Mouse (Mus musculus) right cerebral cortex, postnatal 10 days (tissue): Measurements from ENCODE around the gene Chrm4.

Source experiments
- DNase-seq, 2 experiments: peaks; one replicate each; pipeline ENCODE4 v3.0.0; 2021; ENCODE audit warnings: low spot score in 2 of 2

Gene Chrm4

DNA sequence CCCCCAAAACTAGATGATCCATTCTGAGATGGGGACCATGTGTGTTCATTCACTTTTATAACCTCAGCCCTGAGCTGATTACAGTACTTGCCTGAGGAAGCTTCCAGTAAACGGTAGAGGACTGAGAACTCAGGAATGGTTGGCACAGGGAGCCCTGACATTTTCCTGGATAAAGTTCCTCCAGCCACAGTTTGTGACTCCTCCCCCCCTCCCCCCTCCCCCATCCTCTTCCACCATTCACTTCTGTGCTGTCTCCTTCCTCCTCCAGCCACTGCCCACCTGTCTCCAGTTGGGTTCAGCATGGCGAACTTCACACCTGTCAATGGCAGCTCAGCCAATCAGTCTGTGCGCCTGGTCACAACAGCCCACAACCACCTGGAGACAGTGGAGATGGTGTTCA, at the start of gene Chrm4:
Chrm4 (plus strand) TSS at position 301 of the 400 bp plus-strand sequence.
- DNase-seq, result no peak

DNA sequence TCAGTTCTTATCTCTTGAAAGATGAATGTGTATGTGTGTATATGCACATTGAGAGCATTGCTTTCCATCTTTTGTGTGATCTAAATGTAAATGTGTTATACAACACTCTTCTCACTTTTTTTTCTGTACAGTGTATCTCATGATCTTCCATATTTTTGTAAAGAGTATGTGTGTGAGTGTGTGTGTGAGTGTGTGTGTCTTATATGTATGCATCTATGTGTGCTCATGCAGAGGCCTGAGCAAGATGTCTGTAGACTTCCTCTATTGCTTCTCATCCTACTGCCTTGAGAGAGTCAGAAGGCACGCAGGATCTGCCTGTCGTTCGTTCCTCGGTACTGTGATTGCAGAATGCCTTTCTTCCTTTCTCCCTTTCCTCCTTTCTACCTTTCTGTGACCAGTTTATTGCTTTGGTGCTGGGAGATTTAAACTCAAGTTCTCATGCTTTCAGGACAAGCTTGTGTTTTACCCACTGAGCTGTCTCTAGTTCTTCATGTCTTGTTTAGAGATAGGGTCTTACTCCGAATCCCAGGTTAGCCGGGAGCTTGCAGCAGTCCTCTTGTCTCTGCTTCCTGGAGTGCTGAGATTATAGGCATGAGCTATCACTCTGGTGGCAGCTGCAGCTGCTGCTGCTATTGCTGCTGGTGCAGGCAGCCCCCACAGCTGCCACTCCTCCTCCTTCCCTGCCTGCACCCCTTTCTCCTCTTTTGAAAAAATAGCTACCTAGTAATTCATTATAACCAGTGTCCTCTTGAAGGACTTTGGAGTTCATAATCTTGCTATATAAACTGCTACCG, 48.5 kb upstream of the Chrm4 start:
- DNase-seq, result peak in 1 of 2 experiments; percentile 37

DNA sequence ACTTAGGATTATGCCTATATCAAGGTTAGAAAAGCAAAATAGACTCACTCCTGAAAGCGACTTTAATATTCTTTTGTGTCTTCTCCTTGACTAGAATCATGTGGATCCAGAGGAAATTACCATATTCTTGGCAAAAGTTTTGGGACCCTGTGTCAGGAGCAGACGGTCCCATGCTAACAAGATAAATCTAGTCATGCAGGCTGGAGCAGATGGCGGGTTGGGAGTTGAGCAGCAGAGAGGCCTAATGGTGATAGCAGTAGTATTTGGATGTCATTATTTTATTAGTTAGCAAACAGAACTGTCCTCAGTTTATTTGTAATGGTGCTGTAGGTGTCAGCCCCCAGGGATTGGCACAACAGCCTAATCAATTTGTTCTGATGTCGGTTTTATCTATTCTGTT, 43.1 kb upstream of the Chrm4 start:
- no peak for DNase-seq

DNA sequence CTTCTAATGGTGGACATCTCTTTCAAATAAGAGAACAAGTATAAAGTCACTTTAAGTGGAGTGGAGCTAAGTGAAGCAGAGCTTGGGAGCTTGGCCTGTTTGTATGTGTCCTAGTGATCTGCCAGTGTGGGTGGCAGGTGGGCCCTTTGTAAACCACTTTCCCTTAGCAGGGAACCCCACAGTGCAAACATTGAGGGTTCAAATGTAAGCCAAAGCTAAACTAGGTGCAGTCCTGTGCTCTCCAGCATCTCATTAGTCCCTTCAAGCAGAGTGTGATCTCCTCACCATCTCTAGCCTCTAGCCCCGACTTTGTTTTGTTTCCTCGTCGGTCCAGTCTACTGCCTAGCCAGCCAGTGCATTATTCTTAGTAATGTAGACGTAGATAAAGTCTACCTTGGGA, 42.4 kb upstream of the Chrm4 start:
- DNase-seq, result no peak

DNA sequence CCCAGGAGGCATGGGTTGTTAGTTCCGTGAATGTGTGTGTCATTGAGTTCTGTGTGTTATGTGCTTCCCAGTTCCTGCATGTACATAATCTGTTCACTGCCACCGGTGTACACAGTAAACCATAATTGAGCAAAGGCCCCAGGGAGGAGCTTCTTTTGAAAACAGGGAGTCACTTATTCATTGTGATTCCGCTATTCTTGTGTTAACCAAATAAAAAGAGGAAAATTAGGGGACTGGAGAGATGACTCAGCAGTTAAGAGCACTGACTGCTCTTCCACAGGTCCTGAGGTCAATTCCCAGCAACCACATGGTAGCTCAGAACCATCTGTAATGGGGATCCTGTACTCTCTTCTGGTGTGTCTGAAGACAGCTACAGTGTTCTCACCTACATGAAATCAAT, 32.3 kb upstream of the Chrm4 start:
- DNase-seq, result no peak

DNA sequence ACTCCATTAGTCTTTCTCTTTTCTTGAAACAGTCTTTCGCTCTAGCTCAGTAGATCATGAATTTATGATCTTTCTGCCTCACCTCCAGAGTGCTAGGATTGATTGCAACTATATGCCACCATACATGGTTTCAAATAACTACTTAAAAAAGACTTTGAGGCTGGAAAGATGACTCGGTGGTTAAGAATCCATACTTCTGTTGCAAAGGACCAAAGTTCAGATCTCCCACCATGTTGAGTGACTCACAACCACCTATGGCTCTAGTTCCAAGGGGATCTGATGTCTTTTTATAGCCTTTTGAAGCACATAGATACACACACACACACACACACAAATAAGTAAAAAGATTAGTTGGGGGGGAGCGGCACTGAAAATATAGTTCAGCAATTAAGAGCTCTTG, 31.6 kb upstream of the Chrm4 start:
- DNase-seq, result no peak

DNA sequence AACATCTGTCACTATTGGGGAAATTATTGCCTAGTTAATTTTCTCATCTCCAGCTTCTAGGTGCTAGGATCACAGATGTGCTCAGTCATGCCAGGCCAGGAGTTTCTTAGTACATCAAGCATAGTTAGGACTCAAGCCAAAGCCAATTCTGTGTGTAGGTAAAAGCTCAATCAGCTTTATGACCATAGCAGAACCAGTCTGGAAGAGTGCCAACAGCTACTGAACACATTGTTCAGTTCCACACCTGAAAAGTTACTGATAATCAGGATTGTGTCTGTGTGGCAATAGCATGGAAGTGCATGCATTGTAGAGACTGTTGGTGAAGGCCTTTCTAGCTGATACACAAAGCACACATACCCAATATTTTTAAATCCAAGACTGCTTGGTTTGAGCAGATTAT, 29.1 kb upstream of the Chrm4 start:
- DNase-seq, result no peak

DNA sequence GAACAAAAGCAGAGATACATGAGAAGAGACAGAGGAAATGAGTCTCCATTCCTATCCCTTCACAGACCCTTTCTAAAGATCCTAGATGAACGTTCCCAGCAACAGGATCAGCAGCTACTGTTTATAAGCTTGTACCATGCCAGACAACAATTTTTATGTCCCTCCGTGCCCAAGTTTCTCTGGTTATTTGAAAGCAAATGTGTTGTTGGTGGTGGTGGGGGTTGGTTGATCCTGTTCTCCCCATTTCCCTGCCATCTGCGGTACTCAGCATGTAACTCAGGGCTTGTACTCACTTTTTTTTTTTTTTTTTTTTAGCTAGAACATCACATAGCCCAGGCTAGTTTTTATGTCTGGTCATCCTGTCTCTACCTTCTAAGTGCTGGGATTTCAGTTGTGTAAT, 27.9 kb upstream of the Chrm4 start:
- no peak for DNase-seq

DNA sequence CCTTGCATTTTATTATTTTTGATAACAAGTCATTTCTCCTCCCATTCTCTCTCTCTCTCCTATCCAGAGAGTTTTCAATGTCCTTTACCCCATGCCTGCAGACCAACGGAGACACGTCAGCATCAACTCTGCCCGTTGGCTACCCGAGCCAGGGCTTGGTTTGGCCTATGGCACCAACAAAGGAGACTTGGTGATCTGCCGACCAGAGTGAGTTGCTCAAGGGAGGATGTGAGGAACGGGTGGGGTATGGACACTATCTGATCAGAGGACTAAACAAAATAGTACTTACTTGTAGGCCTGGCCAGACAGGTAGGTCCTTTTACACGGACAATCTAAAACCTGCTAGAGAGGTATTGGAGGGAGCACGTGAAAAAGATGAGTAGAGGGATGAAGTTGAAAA, 26.6 kb upstream of the Chrm4 start:
- DNase-seq, result no peak

DNA sequence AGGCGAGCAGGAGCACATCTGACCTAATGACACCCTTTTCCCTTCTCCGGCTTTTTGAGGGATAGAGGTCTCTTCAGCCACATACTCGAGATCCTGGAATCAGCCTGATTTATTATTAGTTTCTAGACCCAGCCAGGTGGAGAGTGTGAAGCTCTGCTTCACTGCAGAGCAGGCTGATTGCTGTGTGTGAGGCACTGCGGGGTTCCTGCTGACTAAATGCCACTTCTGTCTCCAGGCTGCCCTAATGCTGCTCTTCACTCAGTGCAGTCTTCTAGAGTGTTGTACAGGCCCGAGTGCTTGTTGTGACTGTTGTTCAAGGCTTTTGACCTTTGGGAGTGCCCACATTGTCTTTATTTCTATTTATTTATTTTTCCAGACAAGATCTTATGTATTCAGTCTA, 24.7 kb upstream of the Chrm4 start:
- DNase-seq, result no peak

DNA sequence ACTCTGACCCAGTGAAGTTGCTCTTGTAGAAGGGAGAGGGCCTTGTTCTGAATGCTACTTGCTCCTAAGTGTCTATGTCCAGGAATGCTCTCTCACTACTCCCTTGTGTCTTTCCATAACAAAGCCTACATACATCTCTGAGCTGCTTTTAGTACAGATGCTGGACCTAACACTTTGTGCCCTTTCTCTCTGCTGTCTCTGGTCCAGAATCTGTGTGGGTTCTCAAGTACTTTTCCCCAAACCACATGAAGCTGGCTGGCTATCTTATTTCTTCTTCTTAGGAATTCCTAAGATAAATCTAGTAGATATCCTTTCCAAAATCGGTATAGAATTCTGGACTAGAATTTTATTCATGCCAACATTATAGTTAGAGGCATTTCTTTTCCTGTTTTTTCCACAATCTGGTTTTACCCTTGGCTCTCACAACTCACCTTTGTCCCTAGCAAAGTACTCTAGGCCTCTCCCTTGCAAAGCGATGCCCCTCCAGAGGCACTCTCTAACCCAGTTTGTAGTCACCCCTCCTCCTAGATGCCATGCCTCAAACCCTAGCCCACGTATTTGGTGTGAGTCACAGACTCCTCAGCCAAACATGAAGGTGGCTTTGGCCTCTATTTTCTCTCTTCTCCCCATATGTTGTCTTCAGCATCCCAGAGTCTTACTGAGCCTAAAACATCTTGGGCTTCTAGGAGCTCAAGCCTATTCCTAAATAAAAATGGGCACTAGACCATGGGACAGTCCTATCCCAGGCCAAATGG, 23.7 kb upstream of the Chrm4 start:
- DNase-seq, result no peak

DNA sequence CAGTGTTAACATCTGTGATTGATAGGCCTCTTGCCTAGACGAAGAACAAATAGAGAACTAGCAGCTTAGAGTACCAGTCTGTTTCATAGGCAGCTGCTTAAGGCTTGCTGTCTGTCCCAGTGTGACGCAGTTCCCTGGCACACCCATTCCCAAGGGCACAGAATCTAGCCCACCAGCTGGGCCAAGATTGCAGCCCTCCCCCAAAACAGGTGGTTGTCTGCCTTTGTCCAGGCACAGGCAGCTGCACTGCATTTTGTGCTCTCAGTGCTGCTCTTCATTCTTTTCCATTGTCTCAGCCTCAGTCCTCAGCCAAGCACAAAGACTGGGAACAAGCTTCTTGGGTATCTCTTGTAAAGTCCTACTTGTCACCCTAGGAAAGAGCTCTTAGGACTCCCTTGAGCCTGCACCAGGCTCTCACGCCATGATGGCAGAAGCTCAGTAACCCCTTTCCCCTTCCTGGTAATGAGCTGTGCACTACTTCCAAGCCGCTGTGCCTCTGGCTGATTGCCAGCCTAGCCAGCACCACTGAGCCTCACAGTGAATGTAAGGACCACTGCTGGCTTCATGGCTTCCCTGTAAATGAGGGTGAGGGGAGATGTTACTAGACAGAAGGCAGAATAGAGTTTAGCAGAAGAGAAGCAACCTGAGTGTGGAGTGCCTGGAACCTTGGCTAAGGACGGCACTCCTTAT, 22.3 kb upstream of the Chrm4 start:
- DNase-seq, result peak; percentile 66 to 80

DNA sequence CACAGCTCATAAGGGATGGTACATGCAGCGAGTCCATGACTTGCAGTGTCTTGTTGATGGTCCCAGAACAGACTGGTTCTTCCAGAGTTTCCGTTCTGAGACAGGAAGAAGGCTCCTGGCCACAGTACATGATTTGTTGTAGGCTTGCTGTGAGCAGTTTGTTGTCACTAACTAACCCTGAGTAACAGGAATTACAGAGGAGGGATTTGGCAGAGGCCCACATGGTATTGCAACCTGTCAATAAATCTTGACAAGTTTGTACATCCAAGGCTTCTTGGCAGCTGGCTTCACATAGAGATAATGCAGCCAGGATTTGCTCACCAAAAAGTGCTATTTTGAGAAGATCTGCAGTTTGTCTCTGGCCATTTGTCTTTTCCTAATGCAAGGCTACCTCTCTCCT, 20.9 kb upstream of the Chrm4 start:
- no peak for DNase-seq

DNA sequence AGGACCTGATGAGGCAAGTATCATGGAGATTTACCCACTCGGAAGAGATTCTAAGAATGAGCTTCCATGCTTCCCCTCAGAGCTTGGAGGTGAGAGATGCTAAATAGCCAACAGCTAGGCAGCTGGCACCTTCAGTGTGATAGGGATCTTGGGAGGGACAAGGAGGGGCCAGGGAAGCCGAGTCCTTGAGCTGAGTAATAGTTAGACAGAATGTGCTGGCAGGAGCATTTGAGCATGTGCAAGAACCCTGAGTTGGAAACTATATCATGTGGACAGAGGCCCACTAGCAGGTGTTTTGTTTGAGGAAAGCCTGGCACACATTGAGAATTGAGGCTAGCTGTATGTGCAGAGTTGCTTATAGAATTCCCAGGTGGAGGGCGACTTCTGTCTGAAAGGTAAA, 14.4 kb upstream of the Chrm4 start:
- DNase-seq, result no peak

DNA sequence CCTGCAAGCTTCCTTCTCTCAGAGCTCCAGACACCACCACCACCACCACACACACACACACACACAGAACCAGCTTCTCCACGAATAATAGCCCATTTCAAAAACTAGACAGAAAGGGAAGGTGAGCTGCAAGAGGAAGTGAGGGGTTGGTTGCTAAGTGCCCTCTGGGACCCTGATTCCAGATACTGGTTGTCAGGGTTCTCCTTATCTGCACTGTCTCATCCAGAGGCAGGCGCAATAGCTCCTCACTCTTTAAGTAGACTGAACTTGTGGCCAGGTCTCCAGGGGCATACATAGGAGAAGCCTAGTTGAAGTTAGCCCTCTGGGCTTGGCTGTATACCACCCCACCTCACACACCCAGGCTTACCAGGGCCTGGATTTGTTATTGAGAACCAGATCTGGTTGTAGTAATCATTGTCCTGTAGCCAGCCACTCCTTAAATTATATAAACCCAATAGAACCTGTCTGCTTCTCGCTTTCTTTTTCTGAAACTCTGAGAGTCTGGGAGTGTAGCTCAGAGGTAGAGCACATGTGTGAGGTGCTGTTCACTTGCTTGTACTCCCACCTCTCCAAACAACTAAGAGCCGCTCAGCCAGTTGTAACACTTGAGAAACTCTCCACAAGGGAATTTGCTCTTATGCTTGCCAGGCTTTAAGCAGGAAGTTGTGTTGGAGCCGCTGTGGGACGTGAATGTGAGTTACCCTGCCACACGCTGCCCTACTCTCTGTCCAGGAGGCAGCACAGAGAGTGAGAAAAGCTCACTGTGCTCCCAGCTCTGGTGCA, 13.5 kb upstream of the Chrm4 start:
- DNase-seq, result no peak

DNA sequence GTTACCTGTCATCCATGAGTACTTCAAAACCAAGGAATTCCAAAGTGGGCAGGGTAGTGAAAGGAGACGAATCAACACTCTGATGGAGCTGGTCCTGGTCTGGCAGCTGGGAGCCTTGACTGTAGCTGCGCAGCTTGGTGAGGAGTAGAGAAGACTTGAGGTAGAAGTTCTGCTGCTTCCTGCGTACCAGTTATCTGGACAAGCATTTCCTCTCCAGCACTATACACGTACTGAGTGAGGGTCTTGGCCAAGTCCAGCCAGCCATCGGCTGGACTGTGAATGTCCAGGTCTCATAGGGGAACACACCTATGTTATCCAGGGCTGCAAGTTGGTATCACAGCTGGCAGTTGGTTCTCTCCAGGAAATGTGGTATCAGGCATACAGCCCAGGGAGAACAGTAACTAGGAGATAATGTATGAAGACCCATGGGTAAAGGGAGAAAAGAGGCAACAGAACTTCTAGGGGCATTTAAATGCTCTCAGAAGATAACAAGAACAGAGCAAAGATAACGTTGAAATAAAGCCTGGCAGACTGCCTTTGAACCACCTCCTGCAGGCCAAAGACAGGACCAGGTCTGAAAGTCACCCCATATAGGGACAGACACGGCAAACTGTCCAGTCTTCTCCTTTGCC, 10.6 kb upstream of the Chrm4 start:
- no peak for DNase-seq

DNA sequence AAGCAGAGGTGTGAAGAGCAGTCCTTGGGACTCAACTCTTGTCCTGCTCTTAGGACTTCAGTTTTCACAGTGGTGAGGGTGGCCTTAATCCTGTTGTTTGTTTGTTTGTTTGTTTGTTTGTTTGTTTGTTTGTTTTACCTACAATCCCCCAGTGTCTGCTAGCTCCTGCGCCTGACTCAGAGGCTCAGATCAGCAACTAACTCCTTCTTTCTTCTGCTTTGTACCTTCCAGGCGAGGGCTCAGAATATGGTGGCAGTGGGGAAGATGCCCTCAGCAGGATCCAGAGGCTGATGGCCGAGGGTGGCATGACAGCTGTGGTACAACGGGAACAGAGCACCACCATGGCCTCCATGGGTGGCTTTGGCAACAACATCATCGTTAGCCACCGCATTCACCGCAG, 10.0 kb upstream of the Chrm4 start:
- no peak for DNase-seq

DNA sequence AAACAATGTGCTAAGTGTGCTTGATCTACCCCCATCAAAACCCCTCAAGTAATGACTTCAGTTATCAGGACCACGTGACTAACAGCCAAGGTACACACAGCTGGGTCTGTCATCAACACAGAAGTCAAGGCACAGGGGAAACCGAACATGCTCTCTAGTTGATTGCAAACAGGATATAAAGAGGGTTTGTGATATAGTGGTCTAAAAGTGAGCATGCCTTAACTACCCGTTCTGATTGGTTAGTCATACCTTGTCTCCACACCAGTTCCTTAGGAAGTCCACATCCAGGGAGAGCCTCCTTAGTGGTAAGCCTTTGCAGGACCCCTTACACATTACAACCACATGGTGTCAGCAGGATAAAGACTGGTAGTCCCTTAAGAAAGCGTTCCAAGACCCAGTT, 6.9 kb upstream of the Chrm4 start:
- no peak for DNase-seq

DNA sequence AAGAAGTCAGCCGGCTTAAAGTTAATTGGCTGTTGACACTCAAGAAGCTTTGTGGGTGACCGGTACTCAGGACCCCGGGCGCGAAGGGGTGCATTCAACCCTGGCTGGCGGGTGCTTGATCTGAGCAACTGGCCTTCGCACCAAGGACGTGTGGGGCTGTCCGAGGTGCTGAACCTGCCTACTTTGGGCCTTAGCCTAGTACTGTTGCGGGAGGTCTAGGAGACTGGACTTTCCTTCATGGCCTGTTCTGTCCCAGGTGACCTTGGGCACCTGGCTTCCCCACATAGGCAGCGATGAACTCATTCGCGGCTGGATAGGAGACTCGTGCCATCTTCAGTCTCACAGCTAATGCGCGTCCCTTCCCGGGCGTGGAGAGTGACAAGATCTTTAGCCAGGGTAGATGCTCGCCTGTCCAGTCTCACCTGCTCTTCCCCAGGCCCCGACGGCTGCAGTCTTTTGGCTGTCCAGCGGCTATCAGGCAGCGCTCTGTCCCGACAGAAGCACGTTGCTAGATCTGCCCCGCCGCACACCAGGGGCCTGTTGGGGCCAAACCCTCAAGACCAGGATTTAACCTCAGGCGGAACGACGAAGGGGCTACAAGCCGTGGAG, 5.8 kb upstream of the Chrm4 start:
- peak; percentile 61 to 63 for DNase-seq

DNA sequence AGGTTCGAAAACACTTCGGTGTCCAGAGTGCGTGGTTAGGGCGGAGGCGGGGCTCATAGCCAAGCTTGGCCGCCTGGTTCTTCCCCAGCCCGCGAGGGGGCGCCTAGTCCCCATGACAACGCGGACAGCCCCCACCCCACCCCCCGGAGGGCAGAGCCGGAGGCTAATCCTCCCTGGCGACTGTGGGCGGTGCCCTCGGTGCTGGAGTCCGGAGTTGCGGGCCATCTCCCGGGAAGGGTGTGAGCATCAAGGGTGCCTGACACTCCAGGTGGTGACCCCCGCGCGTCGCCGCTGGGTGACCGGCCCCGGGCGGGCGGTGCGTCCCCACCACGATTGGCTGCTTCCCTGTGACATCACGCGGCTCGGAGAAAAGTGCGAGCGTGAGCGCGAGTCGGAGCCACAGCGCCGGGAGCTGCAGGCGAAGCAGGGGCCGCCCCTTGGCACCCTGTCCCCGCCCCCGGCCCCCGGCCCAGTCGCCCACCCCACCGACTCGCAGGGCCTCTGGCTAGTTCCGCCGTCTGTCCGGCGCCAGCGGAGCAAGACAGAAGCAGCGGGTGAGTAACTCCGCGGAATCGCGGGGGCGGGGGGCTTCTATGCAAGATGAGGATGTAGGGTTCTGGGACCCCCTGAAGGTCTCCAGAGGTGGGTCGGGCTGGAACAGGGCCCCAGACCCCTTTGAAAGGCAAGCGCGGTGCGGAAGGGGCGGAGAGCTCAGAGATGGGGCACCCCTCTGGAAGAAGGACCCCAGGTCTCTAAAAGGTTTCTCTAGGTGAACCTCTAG, 5.1 kb upstream of the Chrm4 start:
- DNase-seq, result peak; percentile 91
